Mouse (Mus musculus) left cerebral cortex, adult 2 months (tissue): Measurements from ENCODE around the gene Efna2. TPM values are rescaled to one million over a fixed set of nuclear protein-coding genes. Genes with fewer than 3 reads are reported as not detected.
"Not testable (repeated sequence)": the region's sequence is repeated elsewhere in the genome, so short reads cannot be mapped to it uniquely, and the experiment has no call there.

Experiments
- DNase-seq, 2 experiments: peaks; one replicate each; pipeline ENCODE4 v3.0.0; 2021 to 2022; ENCODE audit warnings: low spot score in 2 of 2, mixed read lengths in 1 of 2; ENCODE audit errors: extremely low spot score in 1 of 2
- H3K27ac ChIP-seq: fragments of 200-600 bp; 2 replicates; pipeline ENCODE4 v1.8.1; 2022
- H3K4me3 ChIP-seq: fragments of 200-600 bp; 2 replicates; pipeline ENCODE4 v1.8.1; 2022
- CTCF ChIP-seq: fragments of 200-600 bp; IDR thresholded peaks from 2 replicates; pipeline ENCODE4 v1.8.1; 2022; ENCODE audit warnings: antibody characterized with exemption, mild to moderate bottlenecking, moderate library complexity
- intact Hi-C: fragments of 180-260 bp; cut with DNase I; formaldehyde crosslinking; loops from one replicate; pipeline ENCODE4 v1.15.1; 2025
- total RNA-seq, 2 experiments: library from RNA; stranded (reverse); gene quantifications; 2 replicates each; pipeline ENCODE4 v1.2.3; 2021

The Efna2 gene
- total RNA-seq, 2 experiments from 2014 or later: 6.8 to 7.2 TPM

- peak within 1 kb of the TSS; percentile 43 for H3K4me3 ChIP-seq
- peak; percentile 70 to 71 for DNase-seq
- intact Hi-C loops: loop anchor here (1.0 kb wide), 1 partner anchor 16 kb away; no protein-coding TSS in a partner anchor
- H3K27ac ChIP-seq: peak within 1 kb of the TSS; percentile 87
- TF ChIP-seq CTCF: no peak
These were observed 13.7 kb upstream of the Efna2 start, which contains the start of gene Cirbp for GRCm38 (mm10) chr10:80165392-80166128. Cirbp (plus strand) TSS chr10:80165985.

DNA sequence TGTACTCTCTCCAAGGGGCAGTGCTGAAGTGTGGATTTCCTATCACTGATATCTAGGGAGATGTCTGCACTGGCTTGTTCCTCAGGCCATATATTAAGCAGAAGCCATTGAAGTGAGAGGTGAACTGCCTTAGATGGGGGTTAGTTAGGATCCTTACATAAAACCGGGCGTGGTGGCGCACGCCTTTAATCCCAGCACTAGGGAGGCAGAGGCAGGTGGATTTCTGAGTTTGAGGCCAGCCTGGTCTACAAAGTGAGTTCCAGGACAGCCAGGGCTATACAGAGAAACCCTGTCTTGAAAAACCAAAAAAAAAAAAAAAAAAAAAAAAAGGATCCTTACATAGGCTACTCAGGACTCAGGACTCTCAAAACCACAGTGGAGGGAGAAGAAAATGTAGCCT lies 13.1 kb upstream of the Efna2 start:
- H3K4me3 ChIP-seq, DNase-seq, intact Hi-C loops: not testable (repeated sequence)
- H3K27ac ChIP-seq: peak overlapping the region; percentile 87

DNA sequence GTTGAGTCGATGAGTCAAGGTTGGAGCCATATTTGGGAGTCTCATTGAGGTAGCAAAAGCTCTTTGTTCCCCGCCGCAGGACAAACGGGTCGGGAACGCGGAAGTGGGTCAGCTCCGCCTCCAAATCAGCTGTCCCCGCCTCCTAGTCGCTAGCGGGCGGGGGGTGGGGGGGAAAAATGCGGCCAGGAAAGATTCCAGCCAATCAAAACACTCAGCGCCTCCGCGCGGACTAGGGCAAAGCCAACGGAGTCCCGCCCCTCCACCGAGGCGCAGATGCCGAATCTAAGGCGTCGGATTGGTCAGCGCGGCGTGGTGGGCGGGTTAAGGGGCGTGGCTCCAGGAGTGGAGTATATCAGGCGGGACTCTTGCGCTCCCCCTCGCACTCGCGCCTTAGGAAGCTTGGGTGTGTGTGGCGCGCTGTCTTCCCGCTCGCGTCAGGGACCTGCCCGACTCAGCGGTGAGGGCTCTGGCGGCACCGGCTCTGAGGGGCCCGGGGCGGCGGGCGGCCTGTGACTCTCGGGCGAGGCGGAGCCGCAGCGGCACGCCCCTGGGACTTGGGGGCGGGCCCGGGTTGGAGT lies 11.7 kb upstream of the Efna2 start:
- peak; percentile 98 for DNase-seq
- intact Hi-C loops: no loop called here
- peak overlapping the region; percentile 98 for H3K27ac ChIP-seq
- TF ChIP-seq CTCF: no peak
- H3K4me3 ChIP-seq: peak overlapping the region; percentile 99

DNA sequence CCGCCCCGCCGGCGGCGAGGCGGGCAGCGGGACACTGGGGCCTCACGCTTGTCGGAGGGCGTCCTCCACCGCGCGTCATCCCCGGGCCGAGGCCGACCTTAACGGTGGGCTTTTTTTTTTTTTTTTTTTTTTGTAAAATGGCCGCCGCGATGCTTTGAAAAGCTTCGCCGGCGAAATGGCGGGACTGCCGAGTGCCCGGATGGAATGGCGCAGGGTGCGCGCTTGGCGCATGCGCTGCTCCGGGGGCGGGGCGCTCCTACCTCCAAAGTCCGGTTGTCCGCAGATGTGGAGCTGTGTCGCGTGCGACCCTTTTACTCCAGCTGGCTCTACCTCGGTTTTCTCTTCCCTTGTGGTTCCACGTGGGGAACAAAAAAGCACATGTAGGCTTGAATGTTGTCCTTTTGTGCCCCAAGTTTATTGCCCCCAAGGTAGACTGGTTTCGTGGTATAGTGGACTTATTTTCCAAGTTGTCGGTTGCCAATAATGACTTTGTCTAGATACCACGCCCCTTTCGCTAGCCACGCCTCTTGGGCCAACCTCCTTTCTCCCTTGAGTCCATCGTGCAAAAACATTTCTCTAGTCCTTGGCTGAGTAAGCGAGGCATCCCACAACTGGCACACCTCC lies 11.1 kb upstream of the Efna2 start:
- Histone ChIP-seq H3K4me3 (peak overlapping the region; percentile 99), H3K27ac (peak overlapping the region; percentile 98)
- peak; percentile 92 to 95 for DNase-seq
- intact Hi-C loops: no loop called here
- no peak for TF ChIP-seq CTCF

DNA sequence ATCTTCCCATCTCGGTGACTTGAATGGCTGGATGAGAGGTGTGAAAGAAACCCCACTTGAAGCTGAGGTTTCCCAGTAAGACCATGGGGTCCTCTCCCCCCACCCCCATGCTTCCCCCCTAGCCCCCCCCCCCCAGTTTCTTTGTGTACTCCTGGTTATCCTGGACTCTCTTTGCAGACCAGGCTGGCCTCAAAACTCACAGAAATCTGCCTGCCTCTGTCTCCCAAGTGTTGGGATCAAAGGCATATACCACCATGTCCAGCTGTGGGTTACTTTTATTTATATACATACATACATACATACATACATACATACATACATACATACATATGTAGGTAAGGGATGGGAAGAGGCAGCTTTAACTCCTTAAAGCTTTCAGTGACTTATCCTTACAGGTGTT lies 10.2 kb upstream of the Efna2 start:
- no peak for TF ChIP-seq CTCF
- Histone ChIP-seq H3K4me3 (peak overlapping the region; percentile 99), H3K27ac (peak overlapping the region; percentile 98; the same call in 1 of the 2 replicates)
- intact Hi-C loops: no loop called here
- DNase-seq: no peak

- Histone ChIP-seq H3K27ac (no peak overlapping the region), H3K4me3 (no peak overlapping the region)
- intact Hi-C loops: loop anchor here (10.0 kb wide), 1 partner anchor 205 kb away; no protein-coding TSS in a partner anchor
- no peak for DNase-seq
- TF ChIP-seq CTCF: no peak
These were observed 9.6 kb upstream of the Efna2 start for GRCm38 (mm10) chr10:80169651-80170050.

DNA sequence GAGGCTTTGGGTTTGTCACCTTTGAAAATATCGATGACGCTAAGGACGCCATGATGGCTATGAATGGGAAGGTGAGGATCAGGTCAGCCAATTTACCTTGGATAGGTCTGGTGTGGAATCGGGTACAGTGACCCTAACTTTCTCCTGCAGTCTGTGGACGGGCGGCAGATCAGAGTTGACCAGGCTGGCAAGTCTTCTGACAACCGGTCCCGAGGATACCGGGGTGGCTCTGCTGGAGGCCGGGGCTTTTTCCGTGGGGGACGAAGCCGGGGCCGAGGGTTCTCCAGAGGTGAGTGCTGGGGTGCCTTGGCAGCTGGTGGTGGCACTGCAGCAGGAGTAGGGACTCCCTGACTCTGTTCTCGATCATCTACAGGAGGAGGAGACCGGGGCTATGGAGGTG lies 9.2 kb upstream of the Efna2 start:
- TF ChIP-seq CTCF: no peak
- no peak for DNase-seq
- intact Hi-C loops: loop anchor here (10.0 kb wide), 1 partner anchor 205 kb away; no protein-coding TSS in a partner anchor
- Histone ChIP-seq H3K4me3 (no peak overlapping the region), H3K27ac (peak overlapping the region; percentile 60)

GRCm38 (mm10) chr10:80170601-80171021 lies 8.7 kb upstream of the Efna2 start:
- intact Hi-C loops: loop anchor here (10.0 kb wide), 1 partner anchor 204 kb away; no protein-coding TSS in a partner anchor
- Histone ChIP-seq H3K4me3 (no peak overlapping the region), H3K27ac (peak overlapping the region; percentile 60)
- no peak for DNase-seq
- TF ChIP-seq CTCF: no peak

DNA sequence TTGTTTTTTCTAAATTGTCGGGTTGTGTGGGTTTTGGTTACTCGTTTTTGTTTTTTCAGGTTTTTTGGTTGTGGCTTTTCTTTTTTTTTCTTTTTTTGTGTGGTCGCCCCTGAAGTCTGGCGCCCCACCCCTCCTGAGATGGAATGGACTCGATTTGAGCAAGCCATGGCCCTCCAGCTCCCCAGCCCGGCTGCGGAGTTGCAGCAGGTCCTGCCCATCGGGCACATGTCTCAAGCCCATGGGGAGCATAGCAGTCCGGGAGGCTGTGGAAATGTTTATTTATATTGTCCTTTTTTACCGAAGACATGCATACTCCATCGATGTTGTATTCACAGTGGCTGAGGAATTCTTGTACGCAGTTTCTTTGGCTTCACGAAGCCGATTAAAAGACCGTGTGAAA lies 8.0 kb upstream of the Efna2 start:
- no peak for DNase-seq
- intact Hi-C loops: loop anchor here (10.0 kb wide), 1 partner anchor 204 kb away; no protein-coding TSS in a partner anchor
- H3K27ac ChIP-seq: peak overlapping the region; percentile 99; the same call in 1 of the 2 replicates
- H3K4me3 ChIP-seq: no peak overlapping the region
- TF ChIP-seq CTCF: no peak

DNA sequence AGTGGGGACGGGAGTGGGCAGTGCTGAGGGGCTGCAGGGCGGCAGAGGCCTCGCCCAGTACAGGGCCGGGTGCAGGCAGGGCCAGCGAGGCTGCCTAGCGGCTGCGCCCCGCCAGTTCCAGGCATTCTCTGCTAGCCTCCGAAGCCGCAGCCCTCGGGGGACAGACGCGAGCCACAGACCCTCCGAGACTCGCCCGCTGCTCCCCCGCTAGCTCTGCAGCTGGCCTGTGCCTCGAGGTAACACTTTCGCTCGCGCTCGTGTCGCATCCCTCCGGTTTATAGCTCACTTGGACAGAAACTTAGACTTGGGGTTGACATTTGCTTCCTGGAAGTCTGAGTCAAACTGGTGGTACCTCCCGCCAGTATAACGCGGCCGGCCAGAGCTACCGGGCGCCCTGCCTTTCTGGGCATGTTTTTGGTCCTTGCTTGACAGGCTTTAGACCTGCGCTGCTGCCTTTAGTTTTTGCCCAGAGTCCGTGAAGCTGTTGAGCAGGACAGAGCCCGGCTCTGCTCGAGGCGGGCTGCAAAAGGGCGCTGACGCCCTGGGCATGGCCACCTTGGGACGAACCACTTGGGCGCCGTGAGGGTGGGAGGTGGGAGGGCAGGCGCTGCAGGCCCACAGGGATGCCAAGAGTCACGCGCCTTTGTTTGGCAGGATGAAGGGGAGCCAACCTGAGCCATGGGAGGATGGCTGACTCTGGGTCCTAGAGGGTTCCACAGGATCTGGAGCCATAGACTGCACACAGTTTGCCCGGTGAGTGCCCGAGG lies 7.3 kb upstream of the Efna2 start:
- peak overlapping the region; percentile 99 for H3K27ac ChIP-seq

DNA sequence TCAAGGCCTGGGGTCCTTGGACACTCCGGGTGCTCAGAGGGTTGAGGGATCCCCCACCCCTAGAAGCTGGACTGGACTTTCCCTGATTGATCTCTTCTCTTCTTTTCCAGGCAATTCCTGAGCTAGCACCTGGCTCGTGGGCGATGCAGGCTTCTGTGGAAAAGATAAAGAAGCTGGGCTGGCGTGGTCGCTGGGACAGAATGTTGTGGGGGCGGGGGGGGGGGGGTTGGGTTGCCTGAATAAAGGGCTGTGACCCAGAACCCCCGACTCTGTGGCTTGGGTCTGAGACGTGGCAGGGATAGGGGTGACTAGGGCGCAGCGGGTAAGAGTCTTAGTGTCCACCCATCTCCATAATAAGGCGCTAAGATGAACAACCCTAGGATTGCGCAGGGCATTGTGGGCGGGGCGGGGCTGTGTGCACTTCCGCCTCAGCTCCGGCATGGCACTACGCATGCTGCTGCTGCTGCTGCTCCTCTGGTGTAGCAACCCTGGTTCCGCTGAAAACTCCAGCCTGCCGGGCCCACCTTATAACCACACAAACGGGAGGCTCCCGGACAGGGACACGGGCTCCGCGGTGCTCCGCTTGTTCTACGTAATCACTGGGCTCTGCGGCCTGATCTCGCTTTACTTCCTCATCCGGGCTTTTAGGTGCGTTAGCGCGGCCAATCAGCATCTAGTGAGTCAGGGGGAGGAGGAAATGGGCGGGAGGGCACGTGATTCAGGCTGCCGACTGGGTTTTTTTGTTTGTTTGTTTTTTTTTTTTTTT lies 6.6 kb upstream of the Efna2 start, which contains the start of gene 1600002K03Rik:
Gene 1600002K03Rik, plus strand, starts transcription at position 418 of the 766 bp plus-strand sequence.
- intact Hi-C loops: loop anchor here (10.0 kb wide), 1 partner anchor 202 kb away; no protein-coding TSS in a partner anchor
- TF ChIP-seq CTCF: no peak
- Histone ChIP-seq H3K4me3 (peak within 1 kb of the TSS; percentile 68), H3K27ac (peak within 1 kb of the TSS; percentile 99)
- peak; percentile 83 to 86 for DNase-seq

More for the DNA sequence above, 7.3 kb upstream of the Efna2 start:
- intact Hi-C loops: loop anchor here (10.0 kb wide), 1 partner anchor 203 kb away; no protein-coding TSS in a partner anchor
- TF ChIP-seq CTCF: no peak
- peak in 1 of 2 experiments; percentile 27 for DNase-seq
- H3K4me3 ChIP-seq: peak overlapping the region; percentile 68; the same call in 1 of the 2 replicates
